Mouse (Mus musculus) left cerebral cortex, adult 2 months (tissue): ENCODE measurements around the gene Nudcd3. TPM values are rescaled to one million over a fixed set of nuclear protein-coding genes. Genes with fewer than 3 reads are reported as not detected.
A peak's percentile ranks its signal among the peaks of the same experiment; 100 is the strongest.
"Not testable (repeated sequence)": the region's sequence is repeated elsewhere in the genome, so short reads cannot be mapped to it uniquely, and the experiment has no call there.

ENCODE experiments used
- DNase-seq, 2 experiments: peaks; one replicate each; pipeline ENCODE4 v3.0.0; 2021 to 2022; ENCODE audit warnings: low spot score in 2 of 2, mixed read lengths in 1 of 2; ENCODE audit errors: extremely low spot score in 1 of 2
- H3K27ac ChIP-seq: fragments of 200-600 bp; 2 replicates; pipeline ENCODE4 v1.8.1; 2022
- H3K4me3 ChIP-seq: fragments of 200-600 bp; 2 replicates; pipeline ENCODE4 v1.8.1; 2022
- CTCF ChIP-seq: fragments of 200-600 bp; IDR thresholded peaks from 2 replicates; pipeline ENCODE4 v1.8.1; 2022; ENCODE audit warnings: antibody characterized with exemption, mild to moderate bottlenecking, moderate library complexity
- intact Hi-C: fragments of 180-260 bp; cut with DNase I; formaldehyde crosslinking; loops from one replicate; pipeline ENCODE4 v1.15.1; 2025
- total RNA-seq, 2 experiments: library from RNA; stranded (reverse); gene quantifications; 2 replicates each; pipeline ENCODE4 v1.2.3; 2021

Gene Nudcd3
- total RNA-seq, 2 experiments from 2014 or later: 120 to 125 TPM

DNA sequence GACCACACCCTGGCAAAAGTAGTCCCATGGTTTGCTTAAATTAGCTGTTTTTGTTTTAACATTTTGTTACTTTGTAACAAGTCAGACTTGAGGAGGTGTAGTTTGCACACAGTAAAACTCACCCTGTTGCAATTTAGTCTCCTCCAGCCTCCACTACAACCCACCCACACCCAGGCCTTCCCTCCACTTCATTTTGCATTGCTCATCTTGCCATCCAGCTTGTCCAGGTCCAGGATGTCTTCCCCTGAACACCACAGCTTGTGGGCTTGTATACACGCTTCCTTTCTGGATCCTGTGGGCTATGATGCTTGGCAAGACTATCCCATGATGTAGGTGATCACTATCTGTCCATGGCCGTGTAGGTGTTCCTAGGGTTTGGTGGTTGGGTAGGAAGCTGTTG, 82.3 kb downstream of the Nudcd3 start:
- intact Hi-C loops: loop anchor here (2.0 kb wide), 2 partner anchors 31 to 49 kb away; no protein-coding TSS in a partner anchor
- TF ChIP-seq CTCF: no peak
- Histone ChIP-seq H3K27ac (no peak overlapping the region), H3K4me3 (no peak overlapping the region)
- DNase-seq: peak in 1 of 2 experiments; percentile 37

DNA sequence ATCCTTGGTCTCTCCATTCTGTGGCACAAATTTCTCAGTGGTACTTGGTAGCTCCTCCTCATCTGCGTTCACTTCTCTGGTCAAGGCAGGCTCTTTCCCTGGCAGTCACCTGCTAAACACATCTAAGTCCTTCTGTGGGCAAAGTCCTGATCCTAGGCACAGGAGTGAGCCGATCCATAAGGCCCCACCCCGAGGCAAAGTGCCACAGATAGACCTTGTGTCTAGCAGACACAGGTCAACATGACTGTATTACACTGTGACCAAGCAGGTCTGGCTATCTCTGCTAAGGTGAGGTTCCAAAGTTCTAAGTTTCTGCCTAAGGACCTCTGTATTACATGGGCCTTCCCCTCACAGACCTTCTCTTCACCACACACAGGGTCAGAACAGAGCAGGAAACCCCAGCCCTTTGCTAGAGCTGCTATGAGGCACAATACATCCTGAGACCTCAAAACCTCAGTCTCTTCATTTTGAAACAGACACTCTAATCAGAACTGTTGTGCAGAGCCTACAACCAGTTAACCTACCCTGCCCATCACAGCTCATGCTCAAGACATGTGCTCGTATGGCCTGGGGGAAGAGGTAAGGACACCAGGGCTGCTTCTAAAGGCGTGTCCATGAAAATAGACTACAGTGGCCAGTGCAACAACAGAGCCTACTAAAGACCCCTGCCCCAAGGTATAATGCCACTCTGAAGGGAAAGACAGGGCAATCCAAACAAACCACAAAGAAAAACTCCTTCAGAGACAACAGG, 88.3 kb downstream of the Nudcd3 start:
- Histone ChIP-seq H3K27ac (no peak overlapping the region), H3K4me3 (no peak overlapping the region)
- DNase-seq: no peak
- TF ChIP-seq CTCF: no peak
- intact Hi-C loops: no loop called here

DNA sequence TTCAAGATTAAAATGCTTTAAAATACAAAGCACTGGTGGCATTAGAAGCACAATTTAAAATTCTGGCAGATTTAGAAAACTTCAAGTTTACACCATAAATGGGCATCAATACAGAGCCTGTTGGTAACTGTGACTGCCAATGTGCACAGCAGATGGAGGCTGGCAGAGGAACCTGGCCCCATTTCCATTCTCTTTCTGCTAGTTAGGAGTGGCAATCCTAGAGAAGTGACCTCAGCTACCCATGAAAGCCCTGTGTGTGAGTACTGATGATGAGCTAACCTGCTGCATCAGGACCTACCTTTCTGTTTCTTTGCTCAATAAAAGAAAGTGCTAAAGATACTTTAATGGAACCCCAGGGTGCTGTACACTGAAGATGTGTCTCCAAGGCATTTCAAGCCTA, 90.2 kb downstream of the Nudcd3 start:
- intact Hi-C loops: no loop called here
- DNase-seq: no peak
- Histone ChIP-seq H3K27ac (peak overlapping the region; percentile 19; the same call in 1 of the 2 replicates), H3K4me3 (no peak overlapping the region)
- TF ChIP-seq CTCF: no peak

DNA sequence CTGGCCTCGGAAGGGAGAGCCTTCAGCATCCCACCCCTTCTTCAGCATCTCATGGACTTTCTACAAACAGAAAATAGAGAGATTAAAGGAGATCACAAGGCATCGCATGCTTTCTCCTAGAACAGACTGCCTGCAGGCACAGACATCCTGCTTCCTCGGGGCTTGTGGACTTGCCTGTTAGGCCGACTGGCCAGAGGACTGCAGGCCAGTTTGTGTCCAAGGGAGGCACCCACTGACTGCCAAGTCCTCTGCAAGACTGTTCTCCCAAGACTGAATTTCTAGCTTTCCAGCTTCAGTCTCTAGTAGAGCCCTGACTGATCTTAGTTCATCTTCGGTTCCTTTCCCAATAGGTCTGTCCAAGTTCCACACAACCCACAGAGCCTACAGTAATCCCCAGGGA, 91.9 kb downstream of the Nudcd3 start:
- intact Hi-C loops: no loop called here
- Histone ChIP-seq H3K4me3 (no peak overlapping the region), H3K27ac (peak overlapping the region; percentile 20; the same call in 1 of the 2 replicates)
- TF ChIP-seq CTCF: no peak
- DNase-seq: no peak

DNA sequence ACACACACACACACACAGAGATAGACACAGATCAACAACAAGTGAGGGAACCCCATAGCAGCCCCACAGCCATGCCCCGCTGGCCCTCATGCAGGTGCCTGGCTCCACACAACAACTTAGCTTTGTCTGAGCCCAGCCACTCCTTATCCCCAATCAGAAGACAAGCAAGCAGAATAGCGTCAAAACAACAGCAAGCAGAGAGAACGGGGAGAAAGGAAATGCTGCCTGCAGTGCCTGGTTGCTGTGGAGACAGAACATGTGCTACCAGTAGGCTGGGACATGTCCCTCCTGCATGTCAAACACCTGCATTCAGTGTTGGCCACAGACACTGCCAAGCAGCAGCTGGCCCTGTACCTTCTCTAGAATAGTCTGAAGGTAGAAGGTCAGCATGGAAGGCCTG, 92.5 kb downstream of the Nudcd3 start:
- TF ChIP-seq CTCF: no peak
- H3K4me3 ChIP-seq: no peak overlapping the region
- peak overlapping the region; percentile 20; the same call in 1 of the 2 replicates for H3K27ac ChIP-seq
- intact Hi-C loops: no loop called here
- no peak for DNase-seq

DNA sequence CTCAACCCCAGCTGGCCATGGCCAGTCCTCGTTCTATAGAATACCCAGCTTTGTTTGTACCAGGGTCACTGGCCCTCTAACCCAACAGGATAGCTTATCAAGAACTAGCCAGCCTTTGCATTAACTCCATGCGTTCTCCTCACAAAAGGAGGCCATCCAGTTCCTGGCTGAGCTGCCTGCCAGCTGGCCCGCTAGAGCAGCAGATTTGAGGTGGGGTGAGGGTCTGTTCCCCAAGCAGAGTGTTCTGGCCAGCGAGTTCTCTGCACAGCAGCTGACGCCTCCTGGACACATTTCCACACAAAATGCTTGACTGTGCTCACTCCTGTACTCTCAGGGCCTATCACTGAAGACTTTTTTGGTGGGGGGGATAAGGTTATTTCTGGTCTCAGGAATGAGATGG, 95.5 kb downstream of the Nudcd3 start:
- H3K27ac ChIP-seq: no peak overlapping the region

DNA sequence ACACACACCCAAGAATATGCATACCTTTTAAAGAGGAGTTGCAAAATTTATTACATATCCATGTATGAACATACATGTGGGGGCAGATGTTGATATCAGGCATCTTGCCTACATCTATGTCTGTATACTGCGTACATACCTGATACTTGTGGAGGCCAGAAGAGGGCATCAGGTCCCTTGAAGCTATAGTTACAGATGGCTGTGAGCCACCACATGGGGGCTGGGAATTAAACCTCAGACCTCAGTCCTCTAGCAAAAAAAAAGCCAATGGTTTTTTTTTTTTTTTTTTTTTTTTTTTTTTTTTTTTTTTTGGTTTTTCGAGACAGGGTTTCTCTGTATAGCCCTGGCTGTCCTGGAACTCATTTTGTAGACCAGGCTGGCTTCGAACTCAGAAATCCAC, 103.6 kb downstream of the Nudcd3 start:
- H3K27ac ChIP-seq, DNase-seq, intact Hi-C loops, H3K4me3 ChIP-seq: not testable (repeated sequence)

More for the DNA sequence above, 95.5 kb downstream of the Nudcd3 start:
- no peak overlapping the region for H3K4me3 ChIP-seq
- no peak for DNase-seq
- TF ChIP-seq CTCF: no peak
- intact Hi-C loops: no loop called here

DNA sequence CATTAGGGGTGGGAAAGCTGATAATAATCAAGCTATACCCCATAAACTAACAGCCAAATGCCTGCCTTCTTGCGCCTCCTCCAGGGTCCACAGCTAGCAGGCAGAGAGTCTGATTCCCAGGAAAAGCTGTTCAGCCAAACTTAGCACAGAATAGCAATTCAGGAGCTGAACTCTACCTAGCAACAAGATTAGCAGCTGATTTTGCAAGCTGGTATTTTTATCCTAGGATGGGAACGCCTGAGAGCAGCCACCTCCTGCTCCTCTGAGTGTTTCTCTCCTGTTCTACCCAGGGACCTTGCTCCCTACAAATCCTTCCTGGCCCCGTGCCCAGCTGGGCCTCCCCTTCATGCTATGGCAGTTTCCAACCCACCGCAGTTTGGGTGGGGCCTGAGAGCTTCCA, 113.2 kb downstream of the Nudcd3 start:
- Histone ChIP-seq H3K27ac (peak overlapping the region; percentile 83), H3K4me3 (no peak overlapping the region)
- DNase-seq: peak; percentile 47 to 60
- TF ChIP-seq CTCF: no peak; the same call in 1 of the 2 replicates
- intact Hi-C loops: loop anchor here (2.0 kb wide), 1 partner anchor 32 kb away; no protein-coding TSS in a partner anchor

DNA sequence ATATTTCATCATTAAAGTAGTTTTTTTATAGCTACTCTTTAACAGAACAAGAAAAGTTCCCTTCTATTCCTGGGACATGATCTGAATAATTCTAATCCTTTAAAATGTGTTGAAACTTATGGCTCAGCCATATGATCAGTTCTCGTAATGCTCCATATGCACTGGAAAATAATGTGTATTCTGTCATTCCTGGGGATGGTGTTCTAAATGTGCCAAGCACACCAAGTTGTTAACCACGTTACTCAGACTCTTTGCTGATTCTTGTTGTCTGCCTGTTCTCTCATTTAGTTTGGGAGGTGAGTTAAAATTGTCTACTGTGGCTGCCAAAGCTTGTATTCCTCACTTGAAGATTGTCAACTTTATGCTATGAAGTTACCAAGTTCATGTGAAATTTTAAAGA, 121.5 kb downstream of the Nudcd3 start:
- intact Hi-C loops: no loop called here
- no peak for DNase-seq
- no peak for TF ChIP-seq CTCF
- no peak overlapping the region for H3K4me3 ChIP-seq
- 0 out of 2 replicates have a peak overlapping the region, but pooled peaks have one; percentile 36 for H3K27ac ChIP-seq

DNA sequence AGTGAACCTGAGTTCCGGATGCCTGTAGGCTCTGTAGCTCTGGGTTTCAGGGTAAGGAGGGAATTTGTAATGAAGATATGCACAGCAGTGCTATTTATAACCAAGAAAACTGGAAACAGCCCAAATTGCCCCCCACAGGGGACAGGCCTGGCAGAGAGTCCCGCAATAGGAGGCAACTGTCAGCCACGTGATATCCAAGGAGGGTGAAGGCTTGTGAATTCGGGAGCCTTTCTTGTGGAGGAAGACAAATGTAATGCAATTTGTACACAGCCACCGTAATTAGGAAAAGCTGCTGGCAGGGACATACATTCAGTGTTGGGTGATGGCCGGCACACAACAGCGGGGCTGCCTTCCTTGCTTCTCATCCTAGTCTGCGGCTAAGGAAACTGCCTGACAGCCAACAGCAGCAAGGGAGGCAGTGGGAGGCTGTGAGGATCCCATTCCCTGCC, 124.6 kb downstream of the Nudcd3 start:
- H3K4me3 ChIP-seq: no peak overlapping the region
- DNase-seq: no peak
- H3K27ac ChIP-seq: peak overlapping the region; percentile 12; the same call in 1 of the 2 replicates
- no peak for TF ChIP-seq CTCF
- intact Hi-C loops: no loop called here

DNA sequence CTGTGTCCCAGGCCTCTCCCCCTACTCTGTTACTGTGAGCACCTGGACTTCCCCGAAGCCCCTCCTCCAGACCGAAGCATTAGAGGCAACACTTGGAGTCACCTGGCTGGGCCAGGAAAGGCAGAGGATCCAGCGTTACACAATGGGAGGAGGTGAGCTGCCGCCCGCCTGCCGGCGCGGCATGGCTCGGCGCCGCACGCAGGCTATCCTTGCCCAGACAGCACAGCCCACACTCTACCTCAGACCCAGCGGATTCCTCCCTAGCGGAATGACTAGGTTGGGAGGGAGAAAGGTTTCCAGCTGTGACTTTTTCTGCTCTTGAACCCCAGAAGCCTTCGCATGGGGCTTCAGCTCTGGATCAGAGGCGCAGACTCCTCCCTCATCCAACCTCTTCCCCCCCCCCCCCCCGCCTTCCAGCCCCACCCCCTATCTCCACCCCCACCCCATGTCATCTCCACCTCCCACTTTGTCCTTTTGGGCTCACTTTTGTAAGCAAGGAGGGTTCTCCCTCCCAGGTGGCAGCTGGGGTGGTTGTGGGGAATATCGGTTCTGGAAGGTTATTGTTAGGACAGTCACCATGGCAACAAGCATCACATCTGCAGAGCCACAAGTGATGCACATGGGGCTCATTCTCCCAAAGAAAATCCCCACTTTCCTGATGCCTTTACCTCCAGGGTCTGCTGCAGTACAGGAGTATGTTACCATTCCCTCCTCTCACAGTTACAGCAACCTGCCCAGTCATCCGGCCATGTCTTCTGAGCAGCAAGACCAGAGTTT, 131.8 kb downstream of the Nudcd3 start:
- no peak for TF ChIP-seq CTCF
- intact Hi-C loops: loop anchor here (2.0 kb wide), 1 partner anchor 50 kb away; no protein-coding TSS in a partner anchor
- H3K4me3 ChIP-seq: peak overlapping the region; percentile 21; the same call in 1 of the 2 replicates
- DNase-seq: peak; percentile 55
- H3K27ac ChIP-seq: peak overlapping the region; percentile 74

DNA sequence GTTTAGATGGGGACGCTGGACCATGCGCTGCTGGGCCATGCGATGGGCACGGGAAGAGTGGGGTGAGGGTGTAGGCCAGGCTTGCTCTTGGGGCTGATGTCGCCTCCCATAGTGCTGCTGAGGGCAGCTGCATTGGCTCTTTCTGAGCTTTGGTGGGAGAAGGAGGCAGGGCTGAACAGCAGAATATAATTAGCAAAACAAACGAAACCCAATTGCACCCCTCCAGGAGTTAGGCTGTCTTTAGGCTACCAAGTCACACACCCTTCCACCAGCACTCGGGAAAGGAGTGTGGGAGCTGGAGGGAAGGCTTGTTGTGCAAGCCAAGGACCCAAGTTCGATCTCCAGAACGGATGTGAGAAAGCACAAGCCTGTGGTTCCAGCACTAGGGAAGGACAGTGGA, 133.1 kb downstream of the Nudcd3 start:
- TF ChIP-seq CTCF: no peak
- intact Hi-C loops: no loop called here
- no peak overlapping the region for H3K4me3 ChIP-seq
- no peak overlapping the region for H3K27ac ChIP-seq
- DNase-seq: no peak
